Mouse (Mus musculus): Measurements from ENCODE around the gene Mrps18c. TPM values are rescaled to one million over a fixed set of nuclear protein-coding genes. Genes with fewer than 3 reads are reported as not detected.

Gene Mrps18c
- polyA plus RNA-seq, 1 experiment from 2014 or later: 167 TPM

- no peak overlapping the region for H3K9ac ChIP-seq (ENCODE audit: low read depth, low read length)
- H3K27me3 ChIP-seq (ENCODE audit: control insufficient read depth, insufficient read depth, low read length): no peaks in the 10 kb centered on the region
- H3K9me3 ChIP-seq (ENCODE audit: control insufficient read depth, low read length): no peaks in the 10 kb centered on the region
- H3K4me3 ChIP-seq (ENCODE audit: low read depth, low read length): no peak overlapping the region
- no peak for ATAC-seq (ENCODE audit: low FRiP score)
- H3K4me2 ChIP-seq (replicated peaks; ENCODE audit: low read depth, low read length): no peak overlapping the region
- peaks cover 4% of the 10 kb centered on the region; the same call in 1 of the 2 replicates for H3K36me3 ChIP-seq (ENCODE audit: control insufficient read depth, insufficient read depth, low read length)
- 98% methylated on average over 4 of the region's 4 CpGs for WGBS
- no peaks in the 10 kb centered on the region for H3K4me1 ChIP-seq (replicated peaks; ENCODE audit: control insufficient read depth, insufficient read depth, low read length)
- no peak for DNase-seq (ENCODE audit: low spot score)
- H3K27ac ChIP-seq (ENCODE audit: low read depth, low read length): no peak overlapping the region
Observed at GRCm38 (mm10) chr5:100771575-100771974, 26.9 kb upstream of the Mrps18c start.

- no peak overlapping the region for H3K27ac ChIP-seq (ENCODE audit: low read depth, low read length)
- 92% methylated on average over 13 of the region's 13 CpGs for WGBS
- no peaks in the 10 kb centered on the region for H3K9me3 ChIP-seq (ENCODE audit: control insufficient read depth, low read length)
- H3K9ac ChIP-seq (ENCODE audit: low read depth, low read length): no peak overlapping the region
- no peak for ATAC-seq (ENCODE audit: low FRiP score)
- no peaks in the 10 kb centered on the region for H3K27me3 ChIP-seq (ENCODE audit: control insufficient read depth, insufficient read depth, low read length)
- no peak for DNase-seq (ENCODE audit: low spot score)
- H3K4me2 ChIP-seq (replicated peaks; ENCODE audit: low read depth, low read length): no peak overlapping the region
- no peaks in the 10 kb centered on the region for H3K4me1 ChIP-seq (replicated peaks; ENCODE audit: control insufficient read depth, insufficient read depth, low read length)
- no peak overlapping the region for H3K4me3 ChIP-seq (ENCODE audit: low read depth, low read length)
- H3K36me3 ChIP-seq (ENCODE audit: control insufficient read depth, insufficient read depth, low read length): no peaks in the 10 kb centered on the region
Observed at GRCm38 (mm10) chr5:100775778-100776404, 22.5 kb upstream of the Mrps18c start.

- no peak overlapping the region for H3K4me3 ChIP-seq (ENCODE audit: low read depth, low read length)
- no peak for DNase-seq (ENCODE audit: low spot score)
- no peaks in the 10 kb centered on the region for H3K36me3 ChIP-seq (ENCODE audit: control insufficient read depth, insufficient read depth, low read length)
- WGBS: 89% methylated on average over 5 of the region's 5 CpGs
- H3K4me1 ChIP-seq (replicated peaks; ENCODE audit: control insufficient read depth, insufficient read depth, low read length): no peaks in the 10 kb centered on the region
- no peak overlapping the region for H3K27ac ChIP-seq (ENCODE audit: low read depth, low read length)
- H3K4me2 ChIP-seq (replicated peaks; ENCODE audit: low read depth, low read length): no peak overlapping the region
- H3K27me3 ChIP-seq (ENCODE audit: control insufficient read depth, insufficient read depth, low read length): no peaks in the 10 kb centered on the region
- no peaks in the 10 kb centered on the region for H3K9me3 ChIP-seq (ENCODE audit: control insufficient read depth, low read length)
- no peak for ATAC-seq (ENCODE audit: low FRiP score)
- no peak overlapping the region for H3K9ac ChIP-seq (ENCODE audit: low read depth, low read length)
Observed at GRCm38 (mm10) chr5:100776900-100777299, 21.5 kb upstream of the Mrps18c start.

GRCm38 (mm10) chr5:100779002-100779401, 19.4 kb upstream of the Mrps18c start:
- H3K9me3 ChIP-seq (ENCODE audit: control insufficient read depth, low read length): no peaks in the 10 kb centered on the region
- no peak overlapping the region for H3K4me2 ChIP-seq (replicated peaks; ENCODE audit: low read depth, low read length)
- H3K4me1 ChIP-seq (replicated peaks; ENCODE audit: control insufficient read depth, insufficient read depth, low read length): no peaks in the 10 kb centered on the region
- no peak overlapping the region for H3K9ac ChIP-seq (ENCODE audit: low read depth, low read length)
- no peaks in the 10 kb centered on the region for H3K36me3 ChIP-seq (ENCODE audit: control insufficient read depth, insufficient read depth, low read length)
- 91% methylated on average over 13 of the region's 13 CpGs for WGBS
- no peak overlapping the region for H3K4me3 ChIP-seq (ENCODE audit: low read depth, low read length)
- no peak overlapping the region for H3K27ac ChIP-seq (ENCODE audit: low read depth, low read length)
- ATAC-seq (ENCODE audit: low FRiP score) (no peak), DNase-seq (ENCODE audit: low spot score) (no peak)
- no peaks in the 10 kb centered on the region for H3K27me3 ChIP-seq (ENCODE audit: control insufficient read depth, insufficient read depth, low read length)

GRCm38 (mm10) chr5:100787527-100787926, 10.9 kb upstream of the Mrps18c start:
- DNase-seq (ENCODE audit: low spot score): no peak
- no peaks in the 10 kb centered on the region for H3K4me1 ChIP-seq (replicated peaks; ENCODE audit: control insufficient read depth, insufficient read depth, low read length)
- H3K9me3 ChIP-seq (ENCODE audit: control insufficient read depth, low read length): no peaks in the 10 kb centered on the region
- no peak for ATAC-seq (ENCODE audit: low FRiP score)
- no peaks in the 10 kb centered on the region for H3K27me3 ChIP-seq (ENCODE audit: control insufficient read depth, insufficient read depth, low read length)
- H3K4me2 ChIP-seq (replicated peaks; ENCODE audit: low read depth, low read length): no peak overlapping the region
- no peak overlapping the region for H3K27ac ChIP-seq (ENCODE audit: low read depth, low read length)
- no peak overlapping the region for H3K9ac ChIP-seq (ENCODE audit: low read depth, low read length)
- 0 out of 2 replicates have a peak, but pooled peaks cover 2% of the 10 kb centered on the region for H3K36me3 ChIP-seq (ENCODE audit: control insufficient read depth, insufficient read depth, low read length)
- H3K4me3 ChIP-seq (ENCODE audit: low read depth, low read length): no peak overlapping the region
- 93% methylated on average over 9 of the region's 9 CpGs for WGBS

- Histone ChIP-seq H3K27ac (ENCODE audit: low read depth, low read length) (no peak overlapping the region), H3K4me3 (ENCODE audit: low read depth, low read length) (no peak overlapping the region), H3K4me1 (replicated peaks; ENCODE audit: control insufficient read depth, insufficient read depth, low read length) (no peaks in the 10 kb centered on the region), H3K27me3 (ENCODE audit: control insufficient read depth, insufficient read depth, low read length) (no peaks in the 10 kb centered on the region), H3K9ac (ENCODE audit: low read depth, low read length) (no peak overlapping the region), H3K4me2 (replicated peaks; ENCODE audit: low read depth, low read length) (no peak overlapping the region), H3K9me3 (ENCODE audit: control insufficient read depth, low read length) (no peaks in the 10 kb centered on the region), H3K36me3 (ENCODE audit: control insufficient read depth, insufficient read depth, low read length) (peaks cover 2% of the 10 kb centered on the region; the same call in 1 of the 2 replicates)
- ATAC-seq (ENCODE audit: low FRiP score): no peak
- DNase-seq (ENCODE audit: low spot score): no peak
- 93% methylated on average over 7 of the region's 7 CpGs for WGBS
Observed at GRCm38 (mm10) chr5:100792261-100792660, 6.2 kb upstream of the Mrps18c start.

- no peak overlapping the region for H3K4me3 ChIP-seq (ENCODE audit: low read depth, low read length)
- H3K4me1 ChIP-seq (replicated peaks; ENCODE audit: control insufficient read depth, insufficient read depth, low read length): peaks cover 2% of the 10 kb centered on the region; the same call in 1 of the 2 replicates
- no peaks in the 10 kb centered on the region for H3K27me3 ChIP-seq (ENCODE audit: control insufficient read depth, insufficient read depth, low read length)
- no peak overlapping the region for H3K9ac ChIP-seq (ENCODE audit: low read depth, low read length)
- no peak overlapping the region for H3K27ac ChIP-seq (ENCODE audit: low read depth, low read length)
- peaks cover 2% of the 10 kb centered on the region; the same call in 1 of the 2 replicates for H3K36me3 ChIP-seq (ENCODE audit: control insufficient read depth, insufficient read depth, low read length)
- no peak overlapping the region for H3K4me2 ChIP-seq (replicated peaks; ENCODE audit: low read depth, low read length)
- no peak for DNase-seq (ENCODE audit: low spot score)
- H3K9me3 ChIP-seq (ENCODE audit: control insufficient read depth, low read length): no peaks in the 10 kb centered on the region
- 84% methylated on average over 5 of the region's 5 CpGs for WGBS
- ATAC-seq (ENCODE audit: low FRiP score): no peak
Observed at GRCm38 (mm10) chr5:100794084-100794483, 4.3 kb upstream of the Mrps18c start.

- Histone ChIP-seq H3K4me3 (ENCODE audit: low read depth, low read length) (no peak overlapping the region), H3K27me3 (ENCODE audit: control insufficient read depth, insufficient read depth, low read length) (no peaks in the 10 kb centered on the region), H3K9me3 (ENCODE audit: control insufficient read depth, low read length) (no peaks in the 10 kb centered on the region), H3K4me2 (replicated peaks; ENCODE audit: low read depth, low read length) (no peak overlapping the region), H3K27ac (ENCODE audit: low read depth, low read length) (no peak overlapping the region), H3K36me3 (ENCODE audit: control insufficient read depth, insufficient read depth, low read length) (peaks cover 4% of the 10 kb centered on the region; the same call in 1 of the 2 replicates), H3K9ac (ENCODE audit: low read depth, low read length) (no peak overlapping the region), H3K4me1 (replicated peaks; ENCODE audit: control insufficient read depth, insufficient read depth, low read length) (0 out of 2 replicates have a peak, but pooled peaks cover 2% of the 10 kb centered on the region)
- ATAC-seq (ENCODE audit: low FRiP score) (no peak), DNase-seq (ENCODE audit: low spot score) (no peak)
- WGBS: 85% methylated on average over 4 of the region's 4 CpGs
Observed at GRCm38 (mm10) chr5:100818341-100818740, 19.9 kb downstream of the Mrps18c start.

Measured in hindbrain, embryonic 11.5 days (tissue).